Mouse (Mus musculus) ES-Bruce4 (cell line): ENCODE measurements at regions not wholly inside any gene's neighbourhood (a gene's known extent, or its start where the extent isn't known, plus 50 kb on each side); places are given as distances from the start of the nearest gene placed in this dataset.
"Not testable (repeated sequence)": the region's sequence is repeated elsewhere in the genome, so short reads cannot be mapped to it uniquely, and the experiment has no call there.

Experiments used
- H3K27ac ChIP-seq: 2 replicates; pipeline ENCODE4 v1.5.1; 2012; ENCODE audit warnings: low read length, inconsistent platforms; ENCODE audit not compliant: insufficient read depth
- H3K27me3 ChIP-seq: 2 replicates; pipeline ENCODE4 v1.6.1; 2012; ENCODE audit warnings: mild to moderate bottlenecking, low read length, inconsistent platforms; ENCODE audit not compliant: control insufficient read depth, poor library complexity, insufficient read depth, severe bottlenecking
- H3K36me3 ChIP-seq: 2 replicates; pipeline ENCODE4 v1.6.1; 2012; ENCODE audit warnings: inconsistent platforms, mild to moderate bottlenecking, low read length, moderate library complexity; ENCODE audit not compliant: control insufficient read depth, poor library complexity, insufficient read depth, severe bottlenecking
- H3K4me1 ChIP-seq: one replicate; pipeline ENCODE4 v1.8.1; 2011; ENCODE audit warnings: low read length; ENCODE audit not compliant: control insufficient read depth, insufficient read depth
- H3K4me3 ChIP-seq: 2 replicates; pipeline ENCODE4 v1.5.1; 2011; ENCODE audit warnings: low read depth, mild to moderate bottlenecking, low read length
- H3K9ac ChIP-seq: 2 replicates; pipeline ENCODE4 v1.6.1; 2012; ENCODE audit warnings: low read depth, mild to moderate bottlenecking, inconsistent platforms; ENCODE audit not compliant: poor library complexity, severe bottlenecking
- H3K9me3 ChIP-seq: replicated peaks from 2 replicates; pipeline ENCODE4 v1.6.1; 2012; ENCODE audit warnings: mild to moderate bottlenecking, low read length, inconsistent platforms; ENCODE audit not compliant: control insufficient read depth, poor library complexity, insufficient read depth, severe bottlenecking
- CTCF ChIP-seq: IDR thresholded peaks from one replicate; pipeline ENCODE4 v1.8.1; 2011; ENCODE audit warnings: low read depth, low read length
- EP300 ChIP-seq: IDR thresholded peaks from 2 replicates; pipeline ENCODE4 v1.6.1; 2011; ENCODE audit warnings: low read depth, low read length; ENCODE audit not compliant: insufficient read depth
- POLR2A ChIP-seq: IDR thresholded peaks from one replicate; pipeline ENCODE4 v1.8.1; 2011; ENCODE audit warnings: low read length; ENCODE audit not compliant: insufficient read depth

DNA sequence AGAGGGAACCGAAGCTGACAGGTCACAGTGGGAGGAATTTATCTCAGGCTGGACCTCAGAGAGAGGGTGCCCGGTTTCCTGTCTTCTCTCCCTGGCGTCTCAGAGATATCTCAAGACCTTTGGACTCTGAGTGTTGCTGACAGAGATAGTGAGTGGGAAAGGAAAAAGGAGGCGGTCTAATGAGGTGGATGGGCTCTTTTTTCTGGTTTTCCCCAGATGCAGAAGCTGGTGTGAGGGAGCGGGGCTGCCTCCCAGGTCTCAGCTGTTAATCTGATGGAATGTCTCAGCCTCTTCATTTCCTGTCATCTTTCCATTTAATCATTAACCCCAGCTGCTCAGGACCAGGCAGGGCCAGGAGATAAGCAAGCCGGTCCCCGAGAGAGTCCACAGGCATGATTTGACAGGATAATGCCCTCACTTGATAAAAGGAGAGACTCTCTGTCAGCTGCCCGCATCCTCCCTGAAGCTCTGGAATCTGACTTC is 89.5 kb downstream of the Phlda1 start:
- TF ChIP-seq EP300 (no peak), POLR2A (no peak), CTCF (no peak)
- Histone ChIP-seq H3K27ac (no peak overlapping the region), H3K9ac (no peak overlapping the region)

DNA sequence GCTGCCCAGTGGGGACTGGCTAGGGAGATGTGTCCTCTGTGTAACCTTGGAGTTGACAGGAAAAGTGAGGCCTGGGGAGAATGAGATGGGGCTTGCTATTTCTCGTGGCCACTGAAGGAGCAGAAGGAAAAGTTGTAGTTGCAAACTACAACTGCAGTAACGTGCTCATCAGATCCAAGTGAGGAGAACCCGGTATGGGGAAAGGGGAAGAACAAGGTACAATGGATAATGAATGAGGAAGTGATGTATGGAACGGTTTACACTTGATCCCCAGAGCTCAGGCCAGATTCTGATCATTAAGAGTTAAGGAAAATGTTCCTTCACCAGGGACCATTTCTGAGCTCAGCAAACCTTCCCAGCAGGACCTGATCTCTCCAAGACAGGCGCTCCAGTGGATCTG is 92.6 kb downstream of the Phlda1 start:
- H3K4me3 ChIP-seq: no peak overlapping the region
- no peak overlapping the region for H3K9ac ChIP-seq
- TF ChIP-seq POLR2A: no peak
- no peak for TF ChIP-seq CTCF
- no peak for TF ChIP-seq EP300
- no peaks in the 10 kb centered on the region for H3K9me3 ChIP-seq
- no peaks in the 10 kb centered on the region for H3K36me3 ChIP-seq
- no peaks in the 10 kb centered on the region for H3K4me1 ChIP-seq
- no peaks in the 10 kb centered on the region for H3K27me3 ChIP-seq
- no peak overlapping the region for H3K27ac ChIP-seq

More for the DNA sequence above, 89.5 kb downstream of the Phlda1 start:
- Histone ChIP-seq H3K4me1 (peaks cover 1% of the 10 kb centered on the region), H3K9me3 (no peaks in the 10 kb centered on the region), H3K27me3 (no peaks in the 10 kb centered on the region), H3K4me3 (no peak overlapping the region), H3K36me3 (no peaks in the 10 kb centered on the region)

DNA sequence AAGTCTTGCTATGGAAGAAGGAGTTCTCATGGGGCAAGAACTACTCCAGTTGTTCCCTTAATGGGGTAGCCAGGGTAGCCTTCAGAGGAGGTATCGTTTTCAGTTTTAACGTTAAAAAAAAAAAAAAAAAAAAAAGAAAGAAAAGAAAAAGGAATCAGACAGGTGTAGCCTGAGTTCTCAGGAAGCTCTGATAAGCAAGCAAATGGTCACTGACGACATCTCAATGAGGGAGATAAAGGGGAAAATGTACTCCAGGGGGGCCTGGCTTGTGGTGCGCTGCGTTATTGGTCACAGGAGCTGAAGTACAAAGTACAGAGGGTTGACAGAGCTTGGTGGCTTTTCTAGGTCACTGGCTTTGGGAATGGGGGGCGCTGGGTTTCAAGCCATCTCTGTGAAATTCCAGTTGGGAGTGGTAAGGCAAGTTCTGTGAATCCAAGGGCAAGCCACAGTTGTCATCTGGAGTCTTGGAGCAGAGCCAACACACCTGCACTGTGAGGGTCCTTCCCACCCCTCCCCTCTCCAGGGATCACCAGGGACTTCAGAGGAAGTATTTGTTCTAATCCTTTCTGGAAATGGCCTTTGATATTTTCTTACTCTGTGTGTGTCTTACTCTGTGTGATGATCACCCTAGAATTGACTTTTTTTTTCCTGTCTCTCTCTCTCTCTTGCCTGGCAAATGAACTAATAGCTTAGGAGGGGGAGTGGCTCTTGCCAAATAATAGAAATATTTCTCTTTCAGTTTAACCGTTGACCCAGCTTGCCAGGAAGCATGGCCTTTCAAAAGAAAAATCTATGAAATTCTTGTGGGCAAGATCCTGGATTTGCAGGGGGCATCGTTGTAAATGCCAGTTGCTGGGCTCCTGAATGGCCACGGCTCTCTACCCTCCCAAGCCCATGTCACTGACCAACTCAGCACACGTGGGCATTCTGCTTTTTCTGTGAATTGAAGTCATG is 93.5 kb downstream of the Phlda1 start:
- H3K9me3 ChIP-seq: no peaks in the 10 kb centered on the region
- TF ChIP-seq CTCF (no peak), EP300 (no peak), POLR2A (no peak)
- H3K27ac ChIP-seq: no peak overlapping the region
- no peaks in the 10 kb centered on the region for H3K36me3 ChIP-seq
- no peak overlapping the region for H3K9ac ChIP-seq
- H3K27me3 ChIP-seq: no peaks in the 10 kb centered on the region
- no peaks in the 10 kb centered on the region for H3K4me1 ChIP-seq
- H3K4me3 ChIP-seq: no peak overlapping the region

DNA sequence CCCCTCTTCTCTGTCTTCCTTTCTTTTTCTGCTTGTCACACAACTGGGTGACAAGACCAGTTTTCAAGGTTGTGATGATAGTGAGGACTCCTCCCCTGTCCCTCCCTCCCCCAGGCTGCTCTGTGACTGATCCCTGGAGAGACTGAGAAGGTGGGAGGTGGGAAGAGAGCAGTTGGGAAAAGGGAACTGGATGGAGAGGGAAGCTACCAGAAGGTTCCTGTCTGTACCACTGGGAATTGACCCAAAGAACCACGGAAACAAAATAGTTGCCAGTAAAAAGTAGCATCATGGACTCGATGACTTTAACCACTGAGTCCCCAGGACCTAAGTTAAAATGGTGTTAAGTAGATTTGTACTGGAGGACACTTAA is 94.2 kb downstream of the Phlda1 start:
- Histone ChIP-seq H3K9ac (no peak overlapping the region), H3K4me1 (no peaks in the 10 kb centered on the region), H3K4me3 (no peak overlapping the region), H3K27me3 (no peaks in the 10 kb centered on the region), H3K27ac (no peak overlapping the region), H3K9me3 (no peaks in the 10 kb centered on the region), H3K36me3 (no peaks in the 10 kb centered on the region)
- TF ChIP-seq CTCF (no peak), EP300 (no peak), POLR2A (no peak)

DNA sequence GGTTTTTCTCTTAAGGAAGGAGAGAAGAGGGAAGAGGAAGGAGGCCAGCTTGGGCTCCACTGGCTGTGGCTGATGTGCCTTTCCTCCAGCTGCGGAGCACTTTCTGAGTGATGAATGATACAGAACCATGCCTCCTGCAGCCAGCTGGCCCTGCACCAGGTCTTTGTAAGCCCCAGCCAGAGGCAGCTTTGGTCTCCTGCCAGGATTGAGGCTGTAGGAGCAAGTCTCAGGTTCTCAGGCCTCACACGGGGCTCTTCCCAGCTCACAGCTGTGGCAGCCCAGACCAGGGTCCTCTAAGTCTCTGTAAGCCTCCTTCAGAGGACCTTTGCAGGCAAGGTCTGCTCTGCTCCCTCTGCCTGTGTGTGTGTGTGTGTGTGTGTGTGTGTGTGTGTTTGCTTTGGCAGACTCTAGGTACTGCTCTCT is 94.6 kb downstream of the Phlda1 start:
- Histone ChIP-seq H3K9me3 (no peaks in the 10 kb centered on the region), H3K4me3 (no peak overlapping the region), H3K9ac (no peak overlapping the region), H3K27me3 (no peaks in the 10 kb centered on the region), H3K4me1 (no peaks in the 10 kb centered on the region), H3K27ac (no peak overlapping the region), H3K36me3 (no peaks in the 10 kb centered on the region)
- TF ChIP-seq CTCF (no peak), POLR2A (no peak), EP300 (no peak)

DNA sequence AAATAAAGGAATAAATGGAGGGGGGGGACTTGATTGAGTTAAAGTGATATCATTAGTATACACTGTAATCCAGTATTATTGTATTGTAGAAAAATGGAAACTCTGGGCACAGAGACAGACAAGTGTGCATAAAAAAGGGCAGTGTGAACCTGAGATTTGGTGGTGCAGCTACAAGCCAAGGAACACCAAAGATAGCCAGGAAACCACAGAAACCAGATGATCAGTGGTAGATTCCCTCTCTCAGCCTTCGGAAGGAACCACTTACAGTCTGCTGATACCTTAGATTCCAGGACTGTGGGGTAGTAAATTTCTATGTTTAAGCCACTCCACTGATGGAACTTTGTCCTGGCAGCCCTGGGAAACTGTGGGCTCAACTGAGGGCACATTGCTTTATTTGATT is 97.1 kb downstream of the Phlda1 start:
- Histone ChIP-seq H3K4me3 (no peak overlapping the region), H3K27me3 (no peaks in the 10 kb centered on the region), H3K4me1 (no peaks in the 10 kb centered on the region), H3K9me3 (no peaks in the 10 kb centered on the region), H3K9ac (no peak overlapping the region), H3K36me3 (no peaks in the 10 kb centered on the region), H3K27ac (no peak overlapping the region)
- no peak for TF ChIP-seq POLR2A
- no peak for TF ChIP-seq EP300
- no peak for TF ChIP-seq CTCF

DNA sequence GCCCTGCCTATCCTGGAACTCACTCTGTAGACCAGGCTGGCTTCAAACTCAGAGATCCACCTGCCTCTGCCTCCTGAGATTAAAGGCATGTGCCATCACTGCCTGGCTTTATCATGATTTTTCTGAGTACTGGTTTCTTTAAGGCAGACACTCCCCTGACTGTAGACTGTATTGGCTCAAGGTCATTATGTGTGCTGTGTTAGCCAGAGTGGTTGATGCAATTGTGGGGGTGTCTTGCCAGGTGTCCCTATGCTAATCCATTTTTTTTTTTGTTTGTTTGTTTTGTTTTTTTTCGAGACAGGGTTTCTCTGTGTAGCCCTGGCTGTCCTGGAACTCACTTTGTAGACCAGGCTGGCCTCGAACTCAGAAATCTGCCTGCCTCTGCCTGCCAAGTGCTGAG is 101.3 kb downstream of the Phlda1 start:
- not testable (repeated sequence) for H3K27me3 ChIP-seq, H3K9me3 ChIP-seq, H3K4me3 ChIP-seq, H3K27ac ChIP-seq, H3K4me1 ChIP-seq, H3K36me3 ChIP-seq, H3K9ac ChIP-seq
